Mouse (Mus musculus) myocyte (in vitro differentiated cells): ENCODE measurements around the gene Dnah8.

Source experiments
- MAX ChIP-seq: IDR thresholded peaks from one replicate; pipeline ENCODE4 v1.6.1; 2011; ENCODE audit warnings: low read depth, mild to moderate bottlenecking, control low read depth
- POLR2A ChIP-seq: IDR thresholded peaks from one replicate; pipeline ENCODE4 v1.6.1; 2011; ENCODE audit warnings: low read depth, mild to moderate bottlenecking, control low read depth, moderate library complexity; ENCODE audit not compliant: insufficient read length

DNA sequence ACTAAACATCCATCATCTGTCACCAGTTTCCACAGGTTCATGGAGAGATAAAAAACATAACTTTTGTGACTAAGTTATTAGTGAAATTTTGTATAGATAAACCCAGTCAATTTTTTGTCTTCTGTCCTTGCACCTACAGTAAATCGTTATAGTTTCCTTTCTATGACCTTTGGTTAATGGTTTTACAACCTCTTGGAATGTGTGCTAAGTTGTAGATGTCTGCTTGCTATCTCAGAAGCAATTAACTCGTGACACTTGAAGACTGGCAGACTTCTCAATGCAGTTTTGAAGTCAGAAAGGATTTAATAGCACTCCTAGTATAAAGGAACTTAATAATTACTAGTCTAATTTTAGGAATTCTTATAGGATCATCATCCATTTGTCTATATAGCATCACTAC lies 3.6 kb upstream of the Dnah8 start:
- TF ChIP-seq POLR2A (no peak), MAX (no peak)
